Mouse (Mus musculus) hindbrain, embryonic 16.5 days (tissue): ENCODE data around the gene Hacd3. TPM values are rescaled to one million over a fixed set of nuclear protein-coding genes. Genes with fewer than 3 reads are reported as not detected.
"Not testable (repeated sequence)": the region's sequence is repeated elsewhere in the genome, so short reads cannot be mapped to it uniquely, and the experiment has no call there.

Source experiments
- ATAC-seq: fragments of 200-750 bp; cut with Nextera tagmentation; 2 replicates; pipeline ENCODE4 v1.8.0; 2017; ENCODE audit warnings: moderate TSS enrichment, moderate library complexity
- H3K27ac ChIP-seq: fragments of 300-500 bp; sonication (generic); 2 replicates; pipeline ENCODE4 v1.5.1; 2014; ENCODE audit warnings: low read depth, mild to moderate bottlenecking, control low read depth, low read length, moderate library complexity
- H3K27me3 ChIP-seq: fragments of 300-500 bp; sonication (generic); replicated peaks from 2 replicates; pipeline ENCODE4 v1.6.1; 2014; ENCODE audit warnings: low read length; ENCODE audit not compliant: control insufficient read depth, insufficient read depth
- H3K36me3 ChIP-seq: fragments of 300-500 bp; sonication (generic); 2 replicates; pipeline ENCODE4 v1.6.1; 2014; ENCODE audit warnings: mild to moderate bottlenecking, low read length, moderate library complexity, mixed read lengths; ENCODE audit not compliant: control insufficient read depth, insufficient read depth
- H3K4me1 ChIP-seq: fragments of 300-500 bp; sonication (generic); 2 replicates; pipeline ENCODE4 v1.6.1; 2014; ENCODE audit warnings: low read depth, low read length; ENCODE audit not compliant: control insufficient read depth, insufficient read depth
- H3K4me2 ChIP-seq: fragments of 300-500 bp; sonication (generic); 2 replicates; pipeline ENCODE4 v1.6.1; 2014; ENCODE audit warnings: mild to moderate bottlenecking, low read length, control low read depth, moderate library complexity
- H3K4me3 ChIP-seq: fragments of 300-500 bp; sonication (generic); 2 replicates; pipeline ENCODE4 v1.5.1; 2014; ENCODE audit warnings: mild to moderate bottlenecking, low read length, control low read depth, moderate library complexity
- H3K9ac ChIP-seq: fragments of 300-500 bp; sonication (generic); 2 replicates; pipeline ENCODE4 v1.6.1; 2014; ENCODE audit warnings: low read depth, mild to moderate bottlenecking, control low read depth, low read length, moderate library complexity
- H3K9me3 ChIP-seq: fragments of 300-500 bp; sonication (generic); 2 replicates; pipeline ENCODE4 v1.6.1; 2014; ENCODE audit warnings: mild to moderate bottlenecking, low read length, moderate library complexity; ENCODE audit not compliant: control insufficient read depth
- WGBS: fragments of 180-500 bp; shearing (Covaris S2); extraction: QIAGEN DNeasy Blood & Tissue Kit; methylation state at CpG from one replicate; pipeline ENCODE4 v1.1.7; 2014; 5-methylcytosine and 5-hydroxymethylcytosine counted together
- polyA plus RNA-seq: library from polyadenylated mRNA; unstranded; fragments of >200 nt; fragmentation: Nextera tagmentation; extraction: Ambion mirVana; gene quantifications from 2 replicates; pipeline ENCODE4 v1.2.1, GENCODE M21; 2015

Gene Hacd3
- polyA plus RNA-seq, 1 experiment from 2014 or later = 254 TPM

GRCm38 (mm10) chr9:65032269-65033108 lies 11.0 kb upstream of the Hacd3 start, which contains the start of gene Dpp8:
Dpp8 (plus strand) TSS chr9:65032414.
- no peaks in the 10 kb centered on the region for H3K9me3 ChIP-seq
- peak within 1 kb of the TSS; percentile 92 for H3K27ac ChIP-seq
- peak within 1 kb of the TSS; percentile 89 for H3K4me3 ChIP-seq
- peak within 1 kb of the TSS; percentile 99 for H3K9ac ChIP-seq
- under 1% methylated on average over 47 of the region's 85 CpGs for WGBS
- peak; percentile 96 for ATAC-seq
- no peaks in the 10 kb centered on the region for H3K27me3 ChIP-seq
- H3K4me1 ChIP-seq = peaks cover 14% of the 10 kb centered on the region
- peaks cover 3% of the 10 kb centered on the region; the same call in 1 of the 2 replicates for H3K36me3 ChIP-seq
- H3K4me2 ChIP-seq = peak within 1 kb of the TSS; percentile 94

- no peaks in the 10 kb centered on the region for H3K9me3 ChIP-seq
- H3K27me3 ChIP-seq = no peaks in the 10 kb centered on the region
- WGBS = 32% methylated on average over 4 of the region's 4 CpGs
- H3K4me3 ChIP-seq = peak overlapping the region; percentile 89
- peak overlapping the region; percentile 5; the same call in 1 of the 2 replicates for H3K4me2 ChIP-seq
- no peak overlapping the region for H3K27ac ChIP-seq
- no peak for ATAC-seq
- peaks cover 1% of the 10 kb centered on the region; the same call in 1 of the 2 replicates for H3K36me3 ChIP-seq
- peaks cover 14% of the 10 kb centered on the region for H3K4me1 ChIP-seq
- H3K9ac ChIP-seq = no peak overlapping the region
Observed at GRCm38 (mm10) chr9:65031894-65032268, 10.4 kb upstream of the Hacd3 start.

GRCm38 (mm10) chr9:65031355-65031754 lies 9.9 kb upstream of the Hacd3 start:
- 66% methylated on average over 5 of the region's 5 CpGs for WGBS
- peaks cover 14% of the 10 kb centered on the region for H3K4me1 ChIP-seq
- not testable (repeated sequence) for ATAC-seq, H3K4me3 ChIP-seq, H3K9ac ChIP-seq, H3K27ac ChIP-seq, H3K4me2 ChIP-seq, H3K36me3 ChIP-seq, H3K9me3 ChIP-seq, H3K27me3 ChIP-seq

- H3K4me2 ChIP-seq = no peak overlapping the region
- peaks cover 7% of the 10 kb centered on the region for H3K4me1 ChIP-seq
- 90% methylated on average over 5 of the region's 5 CpGs for WGBS
- H3K4me3 ChIP-seq = no peak overlapping the region
- no peak overlapping the region for H3K9ac ChIP-seq
- no peak for ATAC-seq
- no peaks in the 10 kb centered on the region for H3K27me3 ChIP-seq
- H3K27ac ChIP-seq = no peak overlapping the region
- H3K9me3 ChIP-seq = no peaks in the 10 kb centered on the region
- H3K36me3 ChIP-seq = no peaks in the 10 kb centered on the region
Observed at GRCm38 (mm10) chr9:65028313-65028712, 6.8 kb upstream of the Hacd3 start.

DNA sequence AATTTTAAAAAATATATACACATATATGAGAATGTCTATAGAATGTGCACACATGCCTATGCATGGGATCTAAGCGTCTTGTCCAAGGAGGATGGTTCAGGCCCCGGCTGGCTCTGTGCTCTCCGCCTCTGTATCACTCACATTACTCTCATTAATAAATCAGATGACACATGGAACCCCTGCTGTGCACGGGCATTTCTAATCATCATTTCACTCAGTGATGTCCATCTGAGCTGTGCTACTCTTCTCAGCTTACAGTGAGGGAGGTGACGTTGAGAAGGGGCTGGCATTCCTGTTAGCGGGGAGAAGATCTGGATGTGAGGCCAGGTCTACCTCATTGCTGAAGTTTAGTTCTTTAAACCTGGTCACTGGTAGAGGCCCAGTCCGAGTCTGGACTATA lies 5.7 kb upstream of the Hacd3 start:
- Histone ChIP-seq H3K4me3 (no peak overlapping the region), H3K4me1 (peaks cover 6% of the 10 kb centered on the region), H3K27me3 (no peaks in the 10 kb centered on the region), H3K36me3 (no peaks in the 10 kb centered on the region), H3K9me3 (no peaks in the 10 kb centered on the region), H3K4me2 (no peak overlapping the region), H3K9ac (no peak overlapping the region), H3K27ac (no peak overlapping the region)
- no peak for ATAC-seq
- WGBS = 73% methylated on average over 7 of the region's 7 CpGs

DNA sequence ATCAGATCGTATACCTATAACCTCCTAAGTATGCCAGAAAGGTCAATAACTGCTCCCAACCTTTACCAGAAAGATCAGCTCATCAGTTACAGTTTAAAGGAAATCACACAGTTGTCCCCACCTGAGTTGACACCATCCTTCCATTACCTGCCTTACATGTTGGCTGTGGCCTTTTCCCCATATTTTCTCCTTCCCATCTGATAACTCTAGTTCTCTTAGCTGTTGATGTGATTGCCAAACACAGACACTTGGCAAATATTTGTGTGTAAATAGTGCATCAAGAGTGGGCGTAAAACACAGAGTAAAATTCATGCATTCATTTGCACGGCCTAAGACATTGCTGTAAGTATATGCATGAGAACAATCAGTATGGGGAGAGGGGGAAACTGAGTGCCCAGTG lies 2.0 kb upstream of the Hacd3 start:
- no peak for ATAC-seq
- Histone ChIP-seq H3K27ac (no peak overlapping the region), H3K36me3 (no peaks in the 10 kb centered on the region), H3K4me3 (no peak overlapping the region), H3K4me1 (peaks cover 26% of the 10 kb centered on the region), H3K9me3 (no peaks in the 10 kb centered on the region), H3K4me2 (no peak overlapping the region), H3K9ac (no peak overlapping the region), H3K27me3 (no peaks in the 10 kb centered on the region)
- WGBS = 96% methylated on average over 3 of the region's 3 CpGs

DNA sequence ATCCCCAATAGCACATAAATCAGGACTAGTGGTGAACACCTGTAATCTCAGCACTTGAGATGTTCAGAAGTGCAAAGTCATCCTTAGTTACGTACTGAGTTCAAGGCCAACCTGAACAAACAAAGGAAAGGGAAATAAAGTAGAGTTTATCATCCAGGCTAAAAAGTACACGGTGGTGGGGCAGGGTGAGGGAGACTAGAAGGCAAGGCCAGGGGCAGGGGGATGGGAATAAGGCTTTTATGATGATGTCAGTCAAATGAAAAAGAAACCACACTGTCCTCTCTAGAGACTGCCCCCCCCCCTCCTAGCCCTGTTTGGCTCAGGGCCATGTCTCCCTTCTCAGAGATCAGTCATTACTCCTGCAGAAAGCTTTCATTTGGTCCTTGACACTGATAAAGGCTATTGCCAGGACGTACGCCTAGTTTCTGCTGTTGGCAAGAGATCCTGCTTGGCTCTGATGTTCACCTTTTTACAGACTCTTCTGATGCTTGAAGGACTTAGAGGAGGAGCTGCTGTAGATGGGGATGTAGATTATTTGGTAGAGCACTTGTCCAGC lies 1.2 kb upstream of the Hacd3 start:
- no peak overlapping the region for H3K27ac ChIP-seq

DNA sequence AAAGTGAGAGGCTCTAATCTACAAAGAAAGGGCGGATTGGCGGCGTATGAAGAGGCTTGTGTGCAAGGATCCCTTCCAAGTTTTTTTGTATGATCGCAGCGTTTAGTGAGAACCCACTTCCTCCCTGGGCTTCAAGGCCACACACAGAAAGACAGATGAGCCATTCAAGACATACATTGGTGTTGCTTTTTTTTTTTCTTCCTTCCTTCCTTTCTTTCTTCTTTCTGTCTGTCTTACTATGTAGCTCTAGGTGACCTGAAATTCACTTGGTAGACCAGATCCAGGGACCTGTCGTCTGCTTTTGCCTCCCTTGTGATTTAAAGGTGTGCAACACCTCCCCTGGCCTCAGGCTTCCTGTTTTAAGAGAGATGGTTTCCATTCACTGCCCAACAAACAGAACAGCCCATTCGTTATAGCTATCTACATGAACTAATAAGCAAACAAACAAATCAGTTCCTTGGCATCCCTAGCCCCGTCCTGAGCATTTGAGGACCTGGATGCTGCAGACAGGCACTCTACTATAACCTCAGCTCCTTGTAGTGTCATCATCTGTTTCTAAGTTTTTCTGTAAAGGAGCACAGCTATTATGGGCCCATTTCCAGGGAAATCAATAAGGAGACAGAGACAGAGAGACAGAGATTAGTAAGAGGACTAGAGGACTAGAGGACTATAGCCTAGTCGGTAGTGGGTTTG lies 540 bp upstream of the Hacd3 start:
- peak overlapping the region; percentile 99 for H3K9ac ChIP-seq
- H3K27ac ChIP-seq = peak overlapping the region; percentile 95
- H3K4me1 ChIP-seq = peaks cover 36% of the 10 kb centered on the region
- WGBS = 23% methylated on average over 9 of the region's 9 CpGs
- H3K4me2 ChIP-seq = peak overlapping the region; percentile 70
- peak overlapping the region; percentile 99 for H3K4me3 ChIP-seq
- ATAC-seq = no peak
- H3K27me3 ChIP-seq = no peaks in the 10 kb centered on the region
- H3K36me3 ChIP-seq = no peaks in the 10 kb centered on the region
- H3K9me3 ChIP-seq = no peaks in the 10 kb centered on the region

More for the DNA sequence above, 1.2 kb upstream of the Hacd3 start:
- Histone ChIP-seq H3K4me2 (no peak overlapping the region), H3K4me1 (peaks cover 32% of the 10 kb centered on the region), H3K9me3 (no peaks in the 10 kb centered on the region), H3K9ac (no peak overlapping the region), H3K27me3 (no peaks in the 10 kb centered on the region), H3K36me3 (no peaks in the 10 kb centered on the region), H3K4me3 (no peak overlapping the region)
- 61% methylated on average over 4 of the region's 4 CpGs for WGBS
- ATAC-seq = no peak

DNA sequence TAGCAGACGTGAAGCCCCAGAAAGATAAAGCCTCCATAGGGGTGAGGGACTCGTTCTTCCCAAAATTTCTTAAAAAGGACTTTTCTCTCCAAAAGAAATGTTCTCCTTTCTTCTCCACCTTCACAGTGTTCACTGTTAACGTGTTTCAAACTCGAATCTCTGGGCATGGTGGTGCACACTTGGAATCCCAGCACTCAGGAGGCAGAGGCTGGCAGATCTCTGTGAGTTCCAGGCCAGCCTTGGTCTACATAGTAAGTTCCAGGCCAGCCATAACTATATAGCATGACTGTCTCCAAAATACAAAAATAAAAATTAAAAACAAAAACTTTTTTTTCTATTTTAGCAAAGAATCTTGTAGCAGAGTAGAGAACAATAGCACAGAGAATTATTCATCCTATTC lies 1.4 kb downstream of the Hacd3 start:
- Histone ChIP-seq H3K27me3 (no peaks in the 10 kb centered on the region), H3K4me1 (peaks cover 45% of the 10 kb centered on the region), H3K9ac (no peak overlapping the region), H3K36me3 (no peaks in the 10 kb centered on the region), H3K9me3 (no peaks in the 10 kb centered on the region), H3K4me3 (peak overlapping the region; percentile 99), H3K4me2 (peak overlapping the region; percentile 70), H3K27ac (no peak overlapping the region)
- WGBS = 73% methylated on average over 4 of the region's 4 CpGs
- ATAC-seq = no peak
